Mouse (Mus musculus) T-cell, adult 66 days (primary cell): ENCODE measurements around the gene Olfr1132. TPM values are rescaled to one million over a fixed set of nuclear protein-coding genes. Genes with fewer than 3 reads are reported as not detected.

ENCODE experiments used
- total RNA-seq, 2 experiments: library from RNA; stranded (reverse); gene quantifications; 3 replicates in 1 of 2; 4 replicates in 1 of 2; pipeline ENCODE4 v1.2.4; 2023

Olfr1132 gene
- not detected for total RNA-seq

DNA sequence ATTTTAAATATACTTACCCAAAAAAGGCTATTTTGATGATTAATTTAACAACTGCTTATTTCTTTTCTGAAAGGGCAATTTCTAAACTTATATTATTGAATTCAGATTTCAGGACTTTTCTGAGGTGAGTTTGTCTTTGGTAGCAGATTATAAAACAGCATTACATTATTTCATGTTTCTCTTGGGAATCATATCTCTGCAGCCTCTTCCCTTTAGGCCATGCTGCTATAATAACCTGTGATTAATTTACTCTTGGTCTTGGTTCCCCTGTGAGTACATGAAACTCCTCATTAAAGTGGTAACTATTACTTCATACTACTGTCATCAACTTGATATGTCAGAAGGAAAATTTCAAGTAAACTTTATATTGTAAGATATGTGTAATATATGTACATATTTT is at the start of gene Olfr1132:
Gene Olfr1132, minus strand, starts transcription at position 101 of the 400 bp plus-strand sequence.

DNA sequence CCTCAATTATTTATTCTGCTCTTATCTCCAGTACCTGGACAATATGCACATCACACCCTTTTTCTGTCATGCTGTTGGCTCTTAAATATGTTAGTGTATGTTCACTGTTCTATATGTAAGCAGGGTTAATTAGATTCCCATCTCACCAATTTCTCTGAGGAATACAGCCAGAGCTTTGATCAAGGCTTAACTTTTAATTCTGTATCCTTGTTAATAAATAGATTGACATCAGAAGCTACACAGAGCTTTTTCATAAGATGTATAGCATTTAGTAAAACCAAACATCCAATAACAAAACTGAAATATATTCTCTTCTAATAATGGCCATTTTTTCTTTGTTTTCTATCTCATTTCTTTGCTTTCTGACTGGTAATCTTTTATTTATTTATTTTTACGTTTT is 36.2 kb upstream of the Olfr1132 start, which contains the start of gene Olfr1135:
Gene Olfr1135, minus strand, starts transcription at position 101 of the 400 bp plus-strand sequence.

DNA sequence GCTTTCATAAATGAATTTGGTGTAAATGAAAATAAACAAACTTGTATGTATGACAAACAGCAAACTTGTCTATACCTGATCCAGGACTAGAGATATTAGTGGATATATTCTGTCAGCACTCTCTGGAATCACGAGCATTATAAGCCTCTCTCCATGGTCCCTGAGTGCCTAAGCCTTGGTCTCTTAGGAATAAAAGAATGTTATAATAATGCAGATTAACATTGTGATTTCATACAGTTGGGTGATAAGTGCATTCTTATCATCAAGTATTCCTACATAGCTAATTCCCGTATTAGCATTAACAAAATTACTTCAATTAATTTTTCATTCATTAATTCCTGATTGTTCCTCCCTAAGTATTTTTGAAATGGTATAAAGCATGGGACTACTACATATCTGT is 21.0 kb upstream of the Olfr1132 start, which contains the start of gene Olfr1134:
Gene Olfr1134, minus strand, starts transcription at position 101 of the 400 bp plus-strand sequence.

GRCm38 (mm10) chr2:87647274-87647673 is 9.9 kb upstream of the Olfr1132 start, which contains the start of gene Olfr1133:
TSS of gene Olfr1133 (minus strand) at chr2:87647374.

DNA sequence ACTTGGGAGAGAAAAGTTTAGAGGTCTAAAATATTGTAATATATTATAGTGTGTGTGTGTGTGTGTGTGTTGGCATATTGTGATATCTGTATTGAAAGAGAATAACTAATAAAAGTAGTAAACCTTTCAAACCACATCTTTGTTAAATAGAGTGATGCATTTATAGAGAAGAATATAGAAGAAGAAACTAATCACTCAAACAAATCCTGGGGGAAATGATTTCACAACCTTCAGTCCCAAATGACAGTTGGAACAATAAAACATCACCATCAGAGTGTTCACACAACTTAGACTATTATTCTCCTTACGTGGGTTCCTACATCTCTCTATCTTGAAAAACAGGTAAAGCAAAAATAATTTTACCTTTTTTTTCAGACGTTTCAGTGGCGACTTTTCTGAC is 10.5 kb downstream of the Olfr1132 start, which contains the start of gene Olfr1131:
Gene Olfr1131, plus strand, starts transcription at position 301 of the 400 bp plus-strand sequence.

GRCm38 (mm10) chr2:87605912-87606311 is 31.4 kb downstream of the Olfr1132 start, which contains the start of gene Olfr1130:
TSS of gene Olfr1130 (plus strand) at chr2:87606212.

Other genes with a start within 250 kb of the Olfr1132 start
- gene Olfr1123, start 220.9 kb downstream of the Olfr1132 start, total RNA-seq, result not detected
- gene Olfr1124, start 207.3 kb downstream of the Olfr1132 start, total RNA-seq, result not detected
- not detected for gene Olfr1126, start 183.6 kb downstream of the Olfr1132 start, total RNA-seq
- not detected for gene Pramel7, start 140.4 kb downstream of the Olfr1132 start, total RNA-seq
- gene Pramel6, start 131.0 kb downstream of the Olfr1132 start, total RNA-seq, result not detected
- gene Olfr153, start 105.7 kb downstream of the Olfr1132 start, total RNA-seq, result not detected
- not detected for gene Olfr1128, start 92.0 kb downstream of the Olfr1132 start, total RNA-seq
- gene Olfr1129, start 63.6 kb downstream of the Olfr1132 start, total RNA-seq, result not detected
- gene Olfr1130, start 31.3 kb downstream of the Olfr1132 start, total RNA-seq, result not detected
- gene Olfr1131, start 10.4 kb downstream of the Olfr1132 start, total RNA-seq, result not detected
- not detected for gene Olfr1133, start 9.8 kb upstream of the Olfr1132 start, total RNA-seq
- not detected for gene Olfr1134, start 20.9 kb upstream of the Olfr1132 start, total RNA-seq
- not detected for gene Olfr1135, start 36.1 kb upstream of the Olfr1132 start, total RNA-seq
- gene Olfr1136, start 56.4 kb upstream of the Olfr1132 start, total RNA-seq, result not detected
- not detected for gene Olfr1137, start 75.6 kb upstream of the Olfr1132 start, total RNA-seq
- not detected for gene Olfr1138, start 102.4 kb upstream of the Olfr1132 start, total RNA-seq
- gene Olfr1140, start 106.2 kb upstream of the Olfr1132 start, total RNA-seq, result not detected
- not detected for gene Olfr1141, start 116.5 kb upstream of the Olfr1132 start, total RNA-seq
- gene Olfr152, start 141.9 kb upstream of the Olfr1132 start, total RNA-seq, result not detected
- gene Olfr1143, start 163.1 kb upstream of the Olfr1132 start, total RNA-seq, result not detected
- gene Olfr1145, start 172.3 kb upstream of the Olfr1132 start, total RNA-seq, result not detected
- gene Olfr1148, start 193.0 kb upstream of the Olfr1132 start, total RNA-seq, result not detected
- gene Olfr1150-ps1, start 206.5 kb upstream of the Olfr1132 start, total RNA-seq, result not detected
- not detected for gene Olfr1151, start 218.3 kb upstream of the Olfr1132 start, total RNA-seq
- gene Olfr1152, start 229.0 kb upstream of the Olfr1132 start, total RNA-seq, result not detected